Mouse (Mus musculus): ENCODE measurements around the gene Stfa1. TPM values are rescaled to one million over a fixed set of nuclear protein-coding genes. Genes with fewer than 3 reads are reported as not detected.
"Not testable (repeated sequence)": the region's sequence is repeated elsewhere in the genome, so short reads cannot be mapped to it uniquely, and the experiment has no call there.

Stfa1 gene
- not detected in 2 replicates for polyA plus RNA-seq (2012; ENCODE audit: insufficient read depth, insufficient read length, low replicate concordance, missing spikeins)

- not testable (repeated sequence) for H3K4me3 ChIP-seq (ENCODE audit: insufficient read depth, low read depth, low read length); H3K27ac ChIP-seq (ENCODE audit: insufficient read depth, low read depth, low read length); H3K4me1 ChIP-seq (ENCODE audit: control insufficient read depth, insufficient read depth, low read length)
- 90% methylated on average over 4 of the region's 4 CpGs for WGBS
Measured at GRCm38 (mm10) chr16:36276796-36277195, at the start of gene Stfa1. Stfa1 (plus strand) TSS chr16:36276951.

- H3K27ac ChIP-seq (ENCODE audit: insufficient read depth, low read depth, low read length); H3K4me3 ChIP-seq (ENCODE audit: insufficient read depth, low read depth, low read length): not testable (repeated sequence)
Measured at GRCm38 (mm10) chr16:36260585-36260984, 16.2 kb upstream of the Stfa1 start.

GRCm38 (mm10) chr16:36289140-36289539 is 12.4 kb downstream of the Stfa1 start:
- TF ChIP-seq CTCF (IDR thresholded peaks at IDR 0.05; ENCODE audit: insufficient read depth, low read depth, low read length) = no peak
- TF ChIP-seq POLR2A (IDR thresholded peaks at IDR 0.05; ENCODE audit: insufficient read depth, low read depth, low read length) = no peak
- Histone ChIP-seq H3K4me3 (ENCODE audit: insufficient read depth, low read depth, low read length) (no peak overlapping the region), H3K27ac (ENCODE audit: insufficient read depth, low read depth, low read length) (no peak overlapping the region), H3K4me1 (ENCODE audit: control insufficient read depth, insufficient read depth, low read length) (no peaks in the 10 kb centered on the region)
- 89% methylated on average over 4 of the region's 4 CpGs for WGBS

More at GRCm38 (mm10) chr16:36260585-36260984, 16.2 kb upstream of the Stfa1 start:
- not testable (repeated sequence) for H3K4me1 ChIP-seq (ENCODE audit: control insufficient read depth, insufficient read depth, low read length)

- H3K4me3 ChIP-seq (ENCODE audit: insufficient read depth, low read depth, low read length) = no peak overlapping the region
- TF ChIP-seq CTCF (IDR thresholded peaks at IDR 0.05; ENCODE audit: insufficient read depth, low read depth, low read length) = no peak
- TF ChIP-seq POLR2A (IDR thresholded peaks at IDR 0.05; ENCODE audit: insufficient read depth, low read depth, low read length) = no peak
- H3K4me1 ChIP-seq (ENCODE audit: control insufficient read depth, insufficient read depth, low read length) = no peaks in the 10 kb centered on the region
- H3K27ac ChIP-seq (ENCODE audit: insufficient read depth, low read depth, low read length) = no peak overlapping the region
- 82% methylated on average over 4 of the region's 4 CpGs for WGBS
Measured at GRCm38 (mm10) chr16:36307631-36308030, 30.9 kb downstream of the Stfa1 start.

GRCm38 (mm10) chr16:36316111-36316510 is 39.4 kb downstream of the Stfa1 start:
- WGBS = 81% methylated on average over 6 of the region's 6 CpGs
- H3K4me3 ChIP-seq (ENCODE audit: insufficient read depth, low read depth, low read length); H3K4me1 ChIP-seq (ENCODE audit: control insufficient read depth, insufficient read depth, low read length); H3K27ac ChIP-seq (ENCODE audit: insufficient read depth, low read depth, low read length): not testable (repeated sequence)

- Histone ChIP-seq H3K4me3 (ENCODE audit: insufficient read depth, low read depth, low read length) (no peak overlapping the region), H3K4me1 (ENCODE audit: control insufficient read depth, insufficient read depth, low read length) (no peaks in the 10 kb centered on the region), H3K27ac (ENCODE audit: insufficient read depth, low read depth, low read length) (no peak overlapping the region)
- TF ChIP-seq POLR2A (IDR thresholded peaks at IDR 0.05; ENCODE audit: insufficient read depth, low read depth, low read length) = no peak
- no peak for TF ChIP-seq CTCF (IDR thresholded peaks at IDR 0.05; ENCODE audit: insufficient read depth, low read depth, low read length)
Measured at GRCm38 (mm10) chr16:36319286-36319685, 42.5 kb downstream of the Stfa1 start.

- TF ChIP-seq CTCF (IDR thresholded peaks at IDR 0.05; ENCODE audit: insufficient read depth, low read depth, low read length) (no peak), POLR2A (IDR thresholded peaks at IDR 0.05; ENCODE audit: insufficient read depth, low read depth, low read length) (no peak)
- 86% methylated on average over 3 of the region's 3 CpGs for WGBS
Measured at GRCm38 (mm10) chr16:36334232-36334631, 57.5 kb downstream of the Stfa1 start, which contains the start of gene BC117090. BC117090 (minus strand) TSS chr16:36334332.

More at GRCm38 (mm10) chr16:36334232-36334631, 57.5 kb downstream of the Stfa1 start, which contains the start of gene BC117090:
- Histone ChIP-seq H3K27ac (ENCODE audit: insufficient read depth, low read depth, low read length) (no peak within 1 kb of the TSS), H3K4me3 (ENCODE audit: insufficient read depth, low read depth, low read length) (no peak within 1 kb of the TSS), H3K4me1 (ENCODE audit: control insufficient read depth, insufficient read depth, low read length) (no peaks in the 10 kb centered on the region)

Other genes with a start within 250 kb of the Stfa1 start
- gene Wdr5b, start 235.8 kb upstream of the Stfa1 start, polyA plus RNA-seq (2012; ENCODE audit: insufficient read depth, insufficient read length, low replicate concordance, missing spikeins) = not detected in 2 replicates
- not detected in 2 replicates for gene Fam162a, start 205.4 kb upstream of the Stfa1 start, polyA plus RNA-seq (2012; ENCODE audit: insufficient read depth, insufficient read length, low replicate concordance, missing spikeins)
- gene Ccdc58, start 205.3 kb upstream of the Stfa1 start, polyA plus RNA-seq (2012; ENCODE audit: insufficient read depth, insufficient read length, low replicate concordance, missing spikeins) = not detected in 2 replicates
- not detected in 2 replicates for gene Csta1, start 145.7 kb upstream of the Stfa1 start, polyA plus RNA-seq (2012; ENCODE audit: insufficient read depth, insufficient read length, low replicate concordance, missing spikeins)
- gene Stfa2l1, start 120.1 kb upstream of the Stfa1 start, polyA plus RNA-seq (2012; ENCODE audit: insufficient read depth, insufficient read length, low replicate concordance, missing spikeins) = not detected in 2 replicates
- not detected in 2 replicates for gene Gm5483, start 92.7 kb upstream of the Stfa1 start, polyA plus RNA-seq (2012; ENCODE audit: insufficient read depth, insufficient read length, low replicate concordance, missing spikeins)
- gene Gm5416, start 66.5 kb upstream of the Stfa1 start, polyA plus RNA-seq (2012; ENCODE audit: insufficient read depth, insufficient read length, low replicate concordance, missing spikeins) = not detected in 2 replicates
- not detected in 2 replicates for gene 2010005H15Rik, start 55.5 kb upstream of the Stfa1 start, polyA plus RNA-seq (2012; ENCODE audit: insufficient read depth, insufficient read length, low replicate concordance, missing spikeins)
- not detected in 2 replicates for gene BC117090, start 57.4 kb downstream of the Stfa1 start, polyA plus RNA-seq (2012; ENCODE audit: insufficient read depth, insufficient read length, low replicate concordance, missing spikeins)
- gene BC100530, start 90.8 kb downstream of the Stfa1 start, polyA plus RNA-seq (2012; ENCODE audit: insufficient read depth, insufficient read length, low replicate concordance, missing spikeins) = not detected in 2 replicates
- not detected in 2 replicates for gene Stfa2, start 131.5 kb downstream of the Stfa1 start, polyA plus RNA-seq (2012; ENCODE audit: insufficient read depth, insufficient read length, low replicate concordance, missing spikeins)
- gene Stfa3, start 178.4 kb downstream of the Stfa1 start, polyA plus RNA-seq (2012; ENCODE audit: insufficient read depth, insufficient read length, low replicate concordance, missing spikeins) = not detected in 2 replicates